Mouse (Mus musculus) layer of hippocampus, adult 2 months (tissue): ENCODE measurements around the gene Adap1. TPM values are rescaled to one million over a fixed set of nuclear protein-coding genes. Genes with fewer than 3 reads are reported as not detected.
"Not testable (repeated sequence)": the region's sequence is repeated elsewhere in the genome, so short reads cannot be mapped to it uniquely, and the experiment has no call there.

Experiments used
- DNase-seq, 2 experiments: peaks; one replicate each; pipeline ENCODE4 v3.0.0; 2022; ENCODE audit warnings: low spot score in 2 of 2
- H3K27ac ChIP-seq: fragments of 200-600 bp; 2 replicates; pipeline ENCODE4 v1.8.1; 2022
- H3K4me3 ChIP-seq: fragments of 200-600 bp; 2 replicates; pipeline ENCODE4 v1.8.1; 2022; ENCODE audit warnings: mild to moderate bottlenecking
- CTCF ChIP-seq: fragments of 200-600 bp; conservative IDR thresholded peaks from 2 replicates; pipeline ENCODE4 v1.8.1; 2022; ENCODE audit warnings: antibody characterized with exemption, mild to moderate bottlenecking, moderate library complexity
- total RNA-seq, 2 experiments: library from RNA; stranded (reverse); gene quantifications; 2 replicates each; pipeline ENCODE4 v1.2.3; 2021

The Adap1 gene
- total RNA-seq, 2 experiments from 2014 or later = 162 to 171 TPM

DNA sequence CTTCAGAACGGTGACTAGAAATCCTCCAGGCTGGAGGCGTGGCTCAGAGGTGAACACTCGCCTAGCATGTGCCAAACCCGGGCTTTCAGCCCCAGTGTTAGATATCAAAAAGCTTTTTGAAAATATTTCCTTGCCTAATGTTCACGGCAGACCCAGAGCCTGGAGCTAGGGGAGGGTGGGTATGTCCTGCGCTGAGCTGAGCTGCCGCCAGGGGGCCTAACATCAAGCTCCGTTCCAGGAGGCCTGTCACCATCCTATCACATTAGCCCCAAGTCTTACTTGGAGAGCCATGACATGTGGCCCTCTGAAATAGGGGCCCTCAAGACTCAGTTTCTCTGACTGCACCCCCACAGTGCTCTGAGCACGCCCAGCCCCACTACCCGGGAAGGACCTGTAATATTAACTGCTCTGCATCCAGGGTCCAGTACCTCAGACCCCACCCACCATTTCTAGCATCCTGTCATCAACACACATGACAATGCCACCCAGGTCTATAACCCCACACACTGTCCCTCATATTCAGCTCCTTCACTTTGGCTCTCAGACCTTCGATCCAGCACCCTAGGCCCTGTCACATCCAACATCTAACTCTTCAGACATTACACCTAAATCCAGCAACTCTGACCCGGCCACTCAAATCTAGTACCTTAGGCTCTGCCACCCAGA lies 18.7 kb upstream of the Adap1 start:
- peak; percentile 74 to 83 for DNase-seq
- H3K4me3 ChIP-seq = peak overlapping the region; percentile 76
- peak overlapping the region; percentile 92; the same call in 1 of the 2 replicates for H3K27ac ChIP-seq
- TF ChIP-seq CTCF = peak; percentile 93

- no peak for DNase-seq
- Histone ChIP-seq H3K4me3 (no peak overlapping the region), H3K27ac (no peak overlapping the region; the same call in 1 of the 2 replicates)
- TF ChIP-seq CTCF = no peak
These were observed 13.5 kb upstream of the Adap1 start for GRCm38 (mm10) chr5:139338891-139339290.

GRCm38 (mm10) chr5:139338403-139338802 lies 13.0 kb upstream of the Adap1 start:
- TF ChIP-seq CTCF = no peak
- no peak for DNase-seq
- Histone ChIP-seq H3K27ac (peak overlapping the region; percentile 28; the same call in 1 of the 2 replicates), H3K4me3 (no peak overlapping the region)

- Histone ChIP-seq H3K4me3 (no peak overlapping the region), H3K27ac (peak overlapping the region; percentile 28; the same call in 1 of the 2 replicates)
- no peak for DNase-seq
- TF ChIP-seq CTCF = no peak
These were observed 12.5 kb upstream of the Adap1 start for GRCm38 (mm10) chr5:139337826-139338370.

GRCm38 (mm10) chr5:139335634-139336033 lies 10.2 kb upstream of the Adap1 start:
- no peak for TF ChIP-seq CTCF
- no peak for DNase-seq
- no peak overlapping the region for H3K27ac ChIP-seq
- no peak overlapping the region for H3K4me3 ChIP-seq

- TF ChIP-seq CTCF = peak; percentile 54
- not testable (repeated sequence) for DNase-seq, H3K4me3 ChIP-seq, H3K27ac ChIP-seq
These were observed 9.0 kb upstream of the Adap1 start for GRCm38 (mm10) chr5:139334394-139334793.

- Histone ChIP-seq H3K4me3 (no peak overlapping the region), H3K27ac (no peak overlapping the region)
- TF ChIP-seq CTCF = peak; percentile 42
- DNase-seq = no peak
These were observed 8.0 kb upstream of the Adap1 start for GRCm38 (mm10) chr5:139333301-139334013.

DNA sequence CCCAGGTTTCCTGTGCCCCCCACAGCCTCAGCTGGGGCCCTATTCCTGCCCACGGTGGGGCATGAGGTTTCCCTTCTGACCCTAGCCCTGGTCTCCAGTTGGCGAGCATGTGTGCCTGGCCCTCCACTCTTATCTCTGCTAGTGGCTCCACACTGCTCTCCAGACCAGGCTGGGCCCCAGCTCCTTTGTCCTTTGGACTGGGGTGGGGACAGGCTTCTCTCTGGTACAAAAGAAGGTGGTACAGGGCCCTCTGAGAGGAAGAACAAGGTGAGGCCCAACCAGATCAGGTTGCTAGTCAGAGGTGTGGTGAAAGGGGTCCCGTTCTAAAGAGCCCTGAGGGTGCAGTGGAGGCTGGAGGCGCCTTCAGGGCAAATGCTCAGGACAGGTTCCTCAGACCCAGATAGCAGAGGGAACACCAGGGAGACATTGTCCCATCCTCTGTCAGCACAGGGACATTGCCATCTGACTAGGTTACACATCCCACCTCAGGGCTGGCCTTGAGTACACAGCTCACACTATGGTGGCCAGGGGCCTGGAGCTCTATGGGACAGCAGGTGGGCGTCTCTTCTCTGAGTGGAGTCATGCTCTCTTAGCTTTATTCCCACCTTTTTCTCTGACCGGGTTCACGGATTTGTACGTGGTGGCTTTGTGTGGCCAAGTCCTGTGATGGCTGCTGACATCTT lies 7.3 kb upstream of the Adap1 start:
- DNase-seq = no peak
- Histone ChIP-seq H3K27ac (no peak overlapping the region), H3K4me3 (no peak overlapping the region)
- TF ChIP-seq CTCF = no peak

GRCm38 (mm10) chr5:139331742-139332141 lies 6.3 kb upstream of the Adap1 start:
- DNase-seq = peak; percentile 63 to 81
- Histone ChIP-seq H3K4me3 (no peak overlapping the region), H3K27ac (peak overlapping the region; percentile 39; the same call in 1 of the 2 replicates)
- peak; percentile 96 for TF ChIP-seq CTCF

GRCm38 (mm10) chr5:139330766-139331165 lies 5.3 kb upstream of the Adap1 start:
- no peak for TF ChIP-seq CTCF
- Histone ChIP-seq H3K4me3 (no peak overlapping the region), H3K27ac (peak overlapping the region; percentile 69)
- no peak for DNase-seq

DNA sequence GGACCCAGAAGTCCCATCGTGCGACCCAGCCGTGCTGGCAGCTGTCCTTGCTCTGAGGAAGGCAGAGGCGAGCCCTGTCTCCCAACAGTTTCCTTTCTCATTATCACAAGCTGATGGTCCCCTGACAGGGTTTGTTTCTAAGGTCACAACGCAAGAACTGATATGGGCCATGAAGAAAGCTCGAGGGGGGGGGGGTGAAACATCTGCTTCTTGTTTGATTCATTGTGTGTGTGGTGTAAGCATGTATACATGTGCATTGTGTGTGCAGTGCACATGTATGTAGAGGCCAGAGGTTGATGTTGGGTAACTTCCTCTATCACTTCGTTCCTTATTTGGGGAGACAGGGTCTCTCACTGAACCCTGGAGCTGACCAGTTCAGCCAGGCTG lies 2.2 kb upstream of the Adap1 start:
- TF ChIP-seq CTCF = no peak
- DNase-seq = no peak
- H3K4me3 ChIP-seq = no peak overlapping the region
- no peak overlapping the region for H3K27ac ChIP-seq

- no peak overlapping the region for H3K27ac ChIP-seq
- no peak for DNase-seq
- TF ChIP-seq CTCF = no peak
- no peak overlapping the region for H3K4me3 ChIP-seq
These were observed 1.7 kb upstream of the Adap1 start for GRCm38 (mm10) chr5:139326986-139327633.
